Mouse (Mus musculus) bone marrow, adult 2 months (tissue): ENCODE data around the gene Dppa5a. TPM values are rescaled to one million over a fixed set of nuclear protein-coding genes. Genes with fewer than 3 reads are reported as not detected.

ENCODE experiments used
- H3K27ac ChIP-seq: fragments of 200-500 bp; 2 replicates; pipeline ENCODE4 v1.5.1; 2012; ENCODE audit warnings: low read depth, mild to moderate bottlenecking, control low read depth, inconsistent platforms, low read length; ENCODE audit not compliant: control insufficient read depth, poor library complexity, insufficient read depth
- H3K4me1 ChIP-seq: fragments of 200-500 bp; 2 replicates; pipeline ENCODE4 v1.6.1; 2011; ENCODE audit warnings: low read length; ENCODE audit not compliant: control insufficient read depth, insufficient read depth
- H3K4me3 ChIP-seq: fragments of 200-500 bp; replicated peaks from 2 replicates; pipeline ENCODE3; 2011; ENCODE audit warnings: mild to moderate bottlenecking, low read depth, low read length, control low read depth; ENCODE audit not compliant: control insufficient read depth
- CTCF ChIP-seq: fragments of 200-500 bp; IDR thresholded peaks from 2 replicates; pipeline ENCODE4 v1.5.1; 2011; ENCODE audit warnings: low read length, control low read depth; ENCODE audit not compliant: control insufficient read depth, insufficient read depth
- POLR2A ChIP-seq: fragments of 200-500 bp; IDR thresholded peaks from 2 replicates; pipeline ENCODE4 v1.6.1; 2011; ENCODE audit warnings: low read depth, mild to moderate bottlenecking, control low read depth, low read length, borderline replicate concordance; ENCODE audit not compliant: control insufficient read depth
- WGBS: fragments of 180-500 bp; shearing (Covaris S2); methylation state at CpG from one replicate; pipeline ENCODE4 v1.1.7; 2018; 5-methylcytosine and 5-hydroxymethylcytosine counted together
- polyA plus RNA-seq: library from polyadenylated mRNA; stranded (reverse); fragments of >200 nt; gene quantifications from 2 replicates; pipeline ENCODE4 v1.2.4, GENCODE M21; 2011; ENCODE audit warnings: low replicate concordance; ENCODE audit not compliant: missing spikeins, insufficient read depth, insufficient read length

Dppa5a gene
- polyA plus RNA-seq, 1 experiment, result 921 TPM

DNA sequence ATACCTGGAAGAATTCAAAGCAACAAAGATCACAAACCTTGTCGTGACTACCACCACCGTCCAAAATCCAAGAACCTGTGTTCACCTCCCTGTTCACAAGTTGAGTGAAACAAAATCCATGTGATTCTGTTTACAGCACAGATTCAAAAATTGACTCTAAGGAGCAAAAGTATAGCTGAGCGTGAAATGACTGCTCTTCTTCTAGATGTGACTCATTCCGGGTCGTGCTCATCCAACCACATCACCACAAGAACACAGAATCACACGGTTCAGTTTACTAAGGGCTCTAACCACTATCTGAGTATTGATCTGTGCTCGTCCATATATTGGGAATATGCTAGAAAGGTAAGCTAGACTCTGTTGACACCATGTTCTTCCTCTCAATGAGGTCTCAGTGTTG is 19.0 kb upstream of the Dppa5a start:
- 82% methylated on average over 7 of the region's 7 CpGs for WGBS
- TF ChIP-seq CTCF, result no peak
- TF ChIP-seq POLR2A, result no peak
- Histone ChIP-seq H3K27ac (no peak overlapping the region), H3K4me3 (no peak overlapping the region), H3K4me1 (no peaks in the 10 kb centered on the region; the same call in 1 of the 2 replicates)

- TF ChIP-seq POLR2A (no peak), CTCF (0 out of 2 replicates have a peak, but pooled peaks have one; percentile 20)
- 54% methylated on average over 3 of the region's 3 CpGs for WGBS
- no peak overlapping the region for H3K27ac ChIP-seq
- no peaks in the 10 kb centered on the region; the same call in 1 of the 2 replicates for H3K4me1 ChIP-seq
- H3K4me3 ChIP-seq, result no peak overlapping the region
These were observed 17.9 kb upstream of the Dppa5a start for GRCm38 (mm10) chr9:78385893-78386292.

DNA sequence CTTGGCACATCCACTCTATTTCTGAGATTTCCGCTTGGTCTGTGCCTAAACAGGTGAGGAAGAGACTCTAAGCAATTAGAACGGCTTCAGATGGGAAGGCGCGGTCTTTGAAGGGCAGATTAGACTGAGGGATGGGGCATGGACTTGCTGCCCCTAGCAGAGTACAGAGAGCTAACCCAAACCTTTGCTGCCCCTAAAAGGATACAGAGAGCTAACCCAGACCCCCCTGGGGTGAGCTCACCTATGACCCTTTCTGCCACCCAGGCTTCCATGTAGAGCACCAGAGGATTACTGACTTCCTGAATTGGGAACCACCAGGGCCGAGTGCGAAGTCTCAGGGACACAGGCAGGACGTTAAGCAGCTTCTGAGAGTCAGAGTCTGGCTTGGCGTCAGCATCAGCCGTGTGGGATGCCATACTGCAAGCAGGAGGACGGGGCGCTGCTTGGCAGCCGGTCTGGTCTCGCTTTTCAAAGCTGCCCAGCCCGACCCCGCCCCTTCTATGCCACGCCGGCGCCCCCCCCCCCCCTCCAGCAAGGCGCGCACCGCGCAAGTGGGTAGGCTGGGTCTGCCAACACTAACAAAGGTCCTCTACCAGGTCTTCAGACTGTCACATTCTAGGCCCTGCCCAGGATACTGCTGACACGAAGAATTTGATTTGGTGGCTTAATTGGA is 10.3 kb upstream of the Dppa5a start, which contains the start of gene Ooep:
Gene Ooep (minus strand): TSS at position 613 of the 673 bp plus-strand sequence.
- TF ChIP-seq POLR2A, result no peak
- no peak for TF ChIP-seq CTCF
- no peaks in the 10 kb centered on the region for H3K4me1 ChIP-seq
- H3K4me3 ChIP-seq, result no peak within 1 kb of the TSS
- H3K27ac ChIP-seq, result no peak within 1 kb of the TSS
- 10% methylated on average over 23 of the region's 23 CpGs for WGBS

- Histone ChIP-seq H3K4me1 (no peaks in the 10 kb centered on the region), H3K4me3 (no peak overlapping the region), H3K27ac (no peak overlapping the region)
- 69% methylated on average over 8 of the region's 8 CpGs for WGBS
- no peak for TF ChIP-seq CTCF
- no peak for TF ChIP-seq POLR2A
These were observed 9.6 kb upstream of the Dppa5a start for GRCm38 (mm10) chr9:78377546-78377945.

DNA sequence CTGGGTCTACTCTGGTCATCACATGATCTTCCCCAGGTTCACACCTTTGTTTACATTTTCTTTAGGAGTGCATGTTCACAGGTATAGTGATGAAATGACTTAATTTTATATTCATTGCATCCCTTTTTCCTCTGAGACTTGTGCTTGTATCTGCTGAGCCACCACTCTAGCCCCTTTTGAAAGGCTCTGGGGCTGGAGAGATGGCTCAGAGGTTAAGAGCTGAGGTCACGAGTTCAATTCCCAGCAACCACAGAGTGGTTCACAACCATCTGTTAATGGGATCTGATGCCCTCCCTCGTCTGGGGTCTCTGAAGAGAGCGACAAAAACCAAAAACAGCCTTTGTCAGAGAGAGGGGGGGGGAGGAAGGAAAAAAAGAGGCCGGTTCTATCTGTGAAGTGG is 7.5 kb upstream of the Dppa5a start:
- Histone ChIP-seq H3K4me1 (no peaks in the 10 kb centered on the region), H3K4me3 (no peak overlapping the region), H3K27ac (no peak overlapping the region)
- 68% methylated on average over 4 of the region's 4 CpGs for WGBS
- no peak for TF ChIP-seq POLR2A
- no peak for TF ChIP-seq CTCF

DNA sequence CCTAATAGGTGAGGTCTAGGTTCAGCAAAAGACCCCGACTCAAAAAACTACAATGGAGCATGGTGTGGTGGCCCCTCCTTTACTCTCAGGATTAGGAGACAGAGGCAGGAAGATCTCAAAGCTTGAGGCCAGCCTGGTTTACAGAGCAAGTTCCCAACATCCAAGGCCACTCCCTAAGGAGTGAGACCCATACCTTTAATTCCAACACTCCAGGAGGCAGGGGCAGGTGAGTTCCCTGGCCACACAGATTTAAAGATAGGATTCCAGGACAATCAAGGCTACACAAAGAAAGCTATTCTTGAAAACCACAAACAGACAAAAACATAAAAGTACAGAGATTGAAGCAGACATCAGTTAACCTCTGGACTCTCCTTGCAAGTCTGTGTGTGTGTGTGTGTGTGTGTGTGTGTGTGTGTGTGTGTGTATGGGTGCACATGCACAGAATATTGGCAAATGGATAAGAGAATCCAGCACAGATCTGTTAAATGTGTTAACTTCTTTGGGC is 7.0 kb upstream of the Dppa5a start:
- WGBS, result 80% methylated on average over 1 of the region's 1 CpGs
- no peak overlapping the region for H3K27ac ChIP-seq

GRCm38 (mm10) chr9:78374397-78374796 is 6.4 kb upstream of the Dppa5a start:
- H3K27ac ChIP-seq, result no peak overlapping the region
- TF ChIP-seq CTCF (no peak), POLR2A (no peak)
- H3K4me1 ChIP-seq, result no peaks in the 10 kb centered on the region
- no peak overlapping the region for H3K4me3 ChIP-seq
- 66% methylated on average over 5 of the region's 5 CpGs for whole genome bisulfite sequencing

More for the DNA sequence above, 7.0 kb upstream of the Dppa5a start:
- TF ChIP-seq POLR2A, result no peak
- no peak for TF ChIP-seq CTCF
- H3K4me3 ChIP-seq, result no peak overlapping the region
- H3K4me1 ChIP-seq, result no peaks in the 10 kb centered on the region

- H3K4me1 ChIP-seq, result no peaks in the 10 kb centered on the region
- TF ChIP-seq POLR2A (no peak), CTCF (no peak)
- no peak overlapping the region for H3K27ac ChIP-seq
- WGBS, result 75% methylated on average over 10 of the region's 10 CpGs
- H3K4me3 ChIP-seq, result no peak overlapping the region
These were observed 5.0 kb upstream of the Dppa5a start for GRCm38 (mm10) chr9:78372827-78373504.

DNA sequence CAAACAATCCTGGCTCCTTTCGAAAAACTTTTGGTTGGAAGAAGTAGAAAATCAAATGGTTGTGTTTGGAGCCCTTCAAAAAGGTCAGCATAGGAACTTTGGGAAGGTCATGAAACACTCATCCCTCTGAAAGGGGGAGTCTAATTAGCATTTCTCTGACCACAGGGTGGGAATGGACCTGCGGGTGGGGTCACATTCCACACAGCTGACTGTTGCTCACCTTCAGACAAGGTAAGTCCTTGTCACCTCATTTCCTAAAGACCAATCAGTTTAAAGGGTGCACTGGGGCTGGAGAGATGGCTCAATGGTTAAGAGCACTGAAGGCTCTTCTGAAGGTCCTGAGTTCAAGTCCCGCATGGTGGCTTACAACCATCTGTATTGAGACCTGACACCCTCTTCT is 3.5 kb upstream of the Dppa5a start:
- Histone ChIP-seq H3K27ac (no peak overlapping the region), H3K4me3 (no peak overlapping the region), H3K4me1 (no peaks in the 10 kb centered on the region)
- 76% methylated on average over 3 of the region's 3 CpGs for WGBS
- no peak for TF ChIP-seq CTCF
- no peak for TF ChIP-seq POLR2A
